Mouse (Mus musculus): Measurements from ENCODE around the gene Klf13. TPM values are rescaled to one million over a fixed set of nuclear protein-coding genes. Genes with fewer than 3 reads are reported as not detected.

The Klf13 gene
- total RNA-seq, 2 experiments from 2014 or later, result 161 to 167 TPM

DNA sequence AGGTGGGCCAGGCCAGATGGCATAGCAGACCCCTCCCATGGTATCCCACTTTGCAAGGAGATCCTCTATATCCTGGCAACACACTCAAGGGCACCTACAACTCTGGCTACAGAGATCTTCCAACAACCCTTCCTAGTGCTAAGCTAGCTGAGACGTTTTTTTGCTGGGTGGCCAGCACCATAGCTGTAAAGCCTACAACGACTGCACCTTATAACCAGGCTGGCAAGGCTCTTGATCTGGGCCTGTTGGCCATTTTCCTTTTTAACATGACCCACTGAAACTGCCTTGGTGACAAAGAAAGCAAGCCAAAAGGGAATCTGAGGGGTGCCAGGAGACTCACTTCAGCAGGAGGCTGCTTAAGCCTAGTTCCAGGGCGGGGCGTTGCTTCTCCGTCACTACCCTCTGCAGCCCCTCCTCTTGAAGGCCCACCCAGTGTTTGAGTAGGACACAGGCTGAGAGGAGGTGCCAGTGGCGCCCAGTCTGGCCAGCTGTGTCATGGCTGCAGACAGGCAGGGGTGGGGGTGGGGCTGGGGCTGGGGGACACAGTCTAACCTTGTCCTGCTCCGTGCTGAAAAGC is 26.4 kb downstream of the Klf13 start:
- DNase-seq (ENCODE audit: low spot score in 2 of 2), result no peak
- intact Hi-C loops (cut with DNase I), result no loop called here

DNA sequence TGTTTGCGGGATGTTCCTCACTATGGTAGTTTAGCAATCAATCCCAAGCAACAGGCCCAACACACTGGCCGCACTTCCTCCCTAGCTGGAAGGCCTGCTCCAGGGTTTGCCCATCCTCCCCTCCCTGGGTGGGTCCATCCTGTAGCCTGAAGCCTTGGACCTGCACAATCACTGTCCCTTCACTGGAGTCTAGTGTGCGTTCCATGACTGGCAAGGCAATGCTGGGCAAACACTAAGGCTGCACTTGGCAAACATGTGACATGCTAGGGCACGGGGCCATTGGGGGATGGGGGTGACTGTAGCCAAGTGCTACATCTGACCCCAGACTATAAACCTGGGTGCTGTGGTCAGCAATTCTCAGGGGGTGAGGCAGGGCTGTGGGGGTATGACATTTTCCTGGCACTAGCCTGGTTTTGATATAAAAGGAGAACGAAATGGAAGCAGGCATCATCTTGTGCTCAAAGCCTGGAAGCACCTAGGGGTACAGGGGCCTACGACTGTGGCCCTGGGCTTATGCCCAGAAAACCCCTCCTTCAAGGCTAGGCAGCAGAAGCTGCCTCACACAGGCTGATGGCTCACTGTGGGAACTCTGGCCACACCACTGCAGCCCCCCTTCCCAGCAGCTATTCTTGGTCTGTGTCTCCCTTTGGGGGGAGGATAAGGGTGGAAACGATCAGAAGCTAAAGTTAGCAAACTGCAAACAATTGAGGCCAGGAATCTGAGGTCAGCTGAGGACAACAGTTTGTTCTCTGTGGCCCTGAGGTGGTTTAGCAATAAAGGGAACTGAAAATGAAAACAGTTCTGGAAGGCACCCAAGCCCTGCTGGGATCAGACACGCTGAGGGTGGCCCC is 27.1 kb downstream of the Klf13 start:
- intact Hi-C loops (cut with DNase I), result no loop called here
- DNase-seq (ENCODE audit: low spot score in 2 of 2), result peak; percentile 54 to 62

DNA sequence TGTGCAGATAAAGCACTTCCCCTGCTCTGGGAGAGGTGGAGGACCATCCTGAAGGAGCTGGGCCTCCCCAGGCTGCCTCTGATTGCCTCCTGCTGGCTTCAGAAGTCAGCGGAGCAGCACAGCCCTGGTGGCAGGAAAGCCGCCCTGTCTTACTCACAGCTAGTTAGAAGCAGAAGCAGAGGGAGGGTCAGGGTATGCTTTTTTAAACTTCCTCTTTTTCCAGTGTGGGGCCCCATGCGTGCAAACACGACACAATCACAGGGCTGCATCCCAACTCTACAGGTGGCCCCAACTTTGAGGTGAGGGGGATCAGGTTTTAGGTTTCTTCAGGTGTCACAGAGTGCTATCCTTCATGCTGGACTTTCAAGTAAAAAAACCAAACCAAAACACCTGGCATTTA is 27.8 kb downstream of the Klf13 start:
- intact Hi-C loops (cut with DNase I), result no loop called here
- DNase-seq (ENCODE audit: low spot score in 2 of 2), result no peak

DNA sequence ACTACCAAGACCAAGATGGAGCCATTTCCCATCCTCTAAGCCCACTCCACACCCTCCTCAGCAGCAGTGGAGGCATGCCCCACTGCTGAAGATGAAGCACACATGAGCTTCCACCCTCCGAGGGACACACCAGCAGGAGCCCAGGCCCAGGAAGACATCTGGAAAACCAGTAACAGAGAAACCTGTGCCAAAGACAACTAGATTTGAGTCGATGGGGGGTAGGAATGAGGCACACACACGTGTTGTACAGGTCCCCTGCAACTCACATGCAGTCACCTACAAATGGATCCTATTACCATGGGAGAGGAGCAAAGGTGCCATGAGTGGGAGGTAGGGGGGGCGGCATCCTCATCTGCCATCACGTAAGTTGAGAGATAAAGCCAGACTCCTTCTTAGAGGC is 28.5 kb downstream of the Klf13 start:
- intact Hi-C loops (cut with DNase I), result no loop called here
- DNase-seq (ENCODE audit: low spot score in 2 of 2), result no peak

DNA sequence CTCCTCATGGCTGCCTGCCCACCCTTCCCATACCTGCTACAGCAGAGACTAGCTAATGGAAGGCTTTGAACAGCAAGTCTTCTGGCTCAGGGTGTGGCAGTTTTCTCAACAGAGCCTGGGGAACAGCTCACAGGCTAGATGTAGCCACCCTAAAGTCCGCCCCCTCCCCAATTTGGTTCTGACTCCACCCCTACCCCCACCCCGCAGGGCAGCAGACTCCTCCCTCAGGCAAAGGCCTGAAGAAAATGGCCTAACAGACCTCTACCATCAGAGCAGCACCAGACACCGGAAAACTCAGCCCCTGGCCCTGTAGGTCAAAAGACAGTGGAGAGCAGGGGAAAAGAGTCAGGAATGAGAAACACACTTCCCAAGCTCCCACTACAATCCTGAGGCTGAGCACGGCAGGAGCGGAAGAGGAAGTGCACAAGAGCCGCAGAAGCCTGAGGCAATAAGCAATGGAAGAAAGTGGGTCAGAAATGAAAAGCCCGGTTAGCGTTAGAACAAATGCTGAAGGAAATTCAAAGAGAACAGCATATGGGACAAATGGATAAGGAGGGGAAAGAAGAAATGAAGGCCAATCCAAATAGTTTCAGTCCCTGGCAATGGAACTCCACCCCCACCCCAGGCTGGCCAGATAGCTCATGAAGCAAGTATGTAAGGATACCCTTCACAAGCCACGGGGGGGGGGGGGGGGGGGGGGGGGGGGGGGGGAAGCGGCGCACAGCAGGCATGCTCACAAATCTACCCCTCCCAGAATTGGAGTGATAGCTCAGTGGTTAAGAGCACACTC is 30.0 kb downstream of the Klf13 start:
- DNase-seq (ENCODE audit: low spot score in 2 of 2), result no peak
- intact Hi-C loops (cut with DNase I), result no loop called here

DNA sequence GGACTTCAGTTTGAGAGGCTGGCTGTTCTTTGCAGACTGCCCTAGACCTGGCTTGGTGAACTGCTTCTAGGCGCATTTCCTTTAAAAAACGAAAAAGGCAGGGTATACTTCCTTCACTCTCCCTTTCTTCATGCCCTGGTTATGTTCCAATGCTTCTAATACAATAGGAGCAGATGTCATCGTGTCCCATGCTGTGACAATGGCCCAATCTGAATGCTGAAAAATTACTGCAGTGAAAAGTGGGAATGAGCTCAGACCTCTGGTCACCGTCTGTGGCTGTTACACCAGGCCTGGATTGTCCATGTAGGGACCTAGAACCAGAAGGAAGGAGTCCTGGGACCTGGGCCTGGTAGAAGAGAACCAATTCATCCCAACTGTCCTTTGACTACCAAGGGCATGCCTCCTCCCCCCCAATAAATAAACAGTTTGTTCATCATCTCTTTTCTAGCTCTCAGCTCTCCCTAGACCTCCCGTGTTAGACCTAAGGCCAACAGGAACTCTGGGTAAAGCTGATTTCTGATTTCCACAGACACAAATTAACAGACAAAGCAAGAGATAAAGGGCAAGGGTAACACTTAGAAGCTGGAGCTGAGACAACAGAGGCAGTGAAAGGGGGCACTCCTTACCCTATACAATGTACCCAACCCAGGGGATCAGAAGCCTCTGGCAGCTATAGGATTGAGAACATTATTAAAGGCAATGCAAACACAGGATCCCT is 30.8 kb downstream of the Klf13 start:
- intact Hi-C loops (cut with DNase I), result no loop called here
- DNase-seq (ENCODE audit: low spot score in 2 of 2), result no peak

DNA sequence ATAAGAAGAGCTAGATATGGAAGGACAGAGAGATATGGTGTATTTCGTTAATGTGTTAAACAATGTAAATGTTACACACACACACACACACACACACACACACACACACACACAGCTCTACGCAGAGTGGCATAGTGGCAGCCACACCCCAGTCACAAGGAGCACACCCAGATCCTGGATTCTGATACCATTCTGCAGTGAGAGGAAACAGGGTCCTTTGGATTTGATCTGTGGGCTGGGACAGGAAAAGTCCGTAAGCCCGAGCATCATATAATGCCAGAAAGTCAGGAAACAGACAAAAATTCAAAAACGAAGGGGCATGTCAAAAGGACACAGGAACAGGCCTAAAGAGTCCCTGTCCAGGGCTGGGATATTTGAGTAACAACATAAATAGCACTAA is 33.1 kb downstream of the Klf13 start:
- no peak for DNase-seq (ENCODE audit: low spot score in 2 of 2)
- intact Hi-C loops (cut with DNase I), result no loop called here

DNA sequence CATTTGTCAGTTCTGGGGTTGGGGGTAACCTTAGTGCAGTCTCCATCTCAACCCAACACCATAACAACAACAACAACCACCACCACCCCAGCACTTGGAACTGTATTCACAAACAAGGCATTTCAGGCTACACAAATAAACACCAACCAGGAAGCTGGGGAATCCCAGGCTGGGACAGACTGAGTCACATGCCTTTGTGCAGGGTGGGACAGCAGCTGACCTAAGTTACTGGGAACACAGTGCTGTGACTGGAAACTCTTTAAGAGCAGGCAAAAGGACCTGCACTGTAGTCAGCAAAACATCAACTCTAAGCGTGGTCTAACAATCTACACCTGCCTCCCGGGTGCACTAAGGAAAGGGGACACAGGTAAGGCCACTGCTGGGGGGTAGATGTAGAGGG is 33.5 kb downstream of the Klf13 start:
- no peak for DNase-seq (ENCODE audit: low spot score in 2 of 2)
- intact Hi-C loops (cut with DNase I), result no loop called here

DNA sequence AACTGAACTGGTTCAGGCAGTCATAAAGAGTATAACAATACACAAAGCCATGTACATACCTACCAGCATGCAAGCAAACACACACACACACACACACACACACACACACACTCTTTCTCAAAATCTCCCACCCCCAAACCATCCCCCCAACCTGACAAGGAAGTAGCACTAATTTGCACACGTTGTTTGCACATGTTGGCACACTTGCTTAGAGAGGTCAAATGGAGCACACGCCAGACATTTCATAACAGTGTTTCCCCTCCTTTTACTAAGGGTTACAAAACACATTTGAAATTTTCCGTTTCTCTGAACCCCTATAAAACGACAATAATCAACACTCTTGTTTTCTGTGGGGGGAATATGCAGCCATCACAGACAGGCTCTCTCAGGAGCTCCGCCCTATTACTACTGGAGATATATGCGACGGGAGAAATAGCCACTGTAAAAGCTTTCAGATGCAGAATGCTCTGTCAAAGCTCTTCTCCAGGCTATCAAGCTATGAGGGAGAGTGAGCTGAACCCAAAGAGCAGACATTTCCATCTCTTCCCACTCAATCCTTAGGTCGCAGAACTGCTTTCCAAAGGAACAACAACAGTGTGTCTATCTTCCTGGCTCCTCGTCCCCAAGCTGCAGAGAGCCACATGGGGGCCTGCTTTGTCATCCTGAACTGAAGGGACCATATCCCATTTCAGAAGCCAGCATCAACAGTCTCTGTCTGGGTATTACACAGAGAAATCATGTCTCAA is 34.9 kb downstream of the Klf13 start:
- intact Hi-C loops (cut with DNase I), result no loop called here
- no peak for DNase-seq (ENCODE audit: low spot score in 2 of 2)

DNA sequence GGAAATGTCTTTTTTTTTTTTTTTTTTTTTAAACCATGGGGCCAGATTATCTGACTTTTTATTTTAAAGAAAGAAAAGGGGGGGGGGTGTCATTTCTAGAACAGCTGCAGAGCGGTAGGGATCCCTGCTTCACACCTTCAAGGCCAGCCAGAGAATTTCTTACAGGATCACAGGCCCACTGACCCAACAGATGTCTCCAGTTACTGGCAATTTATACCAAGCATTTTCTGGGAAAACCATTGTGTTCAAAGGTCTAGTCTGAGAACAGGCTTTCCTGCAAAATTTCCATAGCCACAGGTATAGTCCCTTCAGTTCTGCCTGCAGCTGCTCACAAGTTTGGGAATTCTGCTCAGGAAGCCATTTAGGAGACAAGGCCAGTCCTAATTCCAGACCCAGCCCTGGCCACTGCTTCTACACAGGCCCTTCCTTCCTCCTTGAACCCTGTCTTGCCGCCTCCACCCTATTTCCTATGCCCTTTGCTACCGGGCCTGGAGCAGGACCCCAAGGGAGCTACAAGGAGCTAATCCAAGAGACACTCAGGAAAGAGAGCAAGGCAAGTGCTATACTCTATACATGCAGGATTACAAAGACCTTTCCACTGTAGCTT is 36.0 kb downstream of the Klf13 start:
- no peak for DNase-seq (ENCODE audit: low spot score in 2 of 2)
- intact Hi-C loops (cut with DNase I), result no loop called here

DNA sequence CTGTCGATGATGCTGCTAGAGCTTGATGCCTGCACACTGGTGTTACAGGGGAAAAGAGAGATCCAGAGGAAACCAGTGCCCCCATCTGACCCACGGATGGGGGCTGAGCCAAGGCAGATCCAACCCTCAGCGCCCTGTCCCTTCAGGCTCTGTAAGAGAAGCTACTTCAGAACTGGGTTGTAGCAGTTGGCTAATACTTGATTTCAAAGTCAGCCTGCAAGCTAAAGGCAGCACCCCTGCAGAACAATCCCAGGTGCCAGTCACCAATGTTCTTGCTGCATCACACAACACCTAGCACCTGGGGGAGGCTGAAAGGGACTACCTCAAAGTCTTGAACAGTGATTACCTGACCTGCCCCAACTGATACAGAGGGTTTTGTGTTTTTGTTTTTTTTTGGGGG is 36.8 kb downstream of the Klf13 start:
- intact Hi-C loops (cut with DNase I), result no loop called here
- DNase-seq (ENCODE audit: low spot score in 2 of 2), result no peak

DNA sequence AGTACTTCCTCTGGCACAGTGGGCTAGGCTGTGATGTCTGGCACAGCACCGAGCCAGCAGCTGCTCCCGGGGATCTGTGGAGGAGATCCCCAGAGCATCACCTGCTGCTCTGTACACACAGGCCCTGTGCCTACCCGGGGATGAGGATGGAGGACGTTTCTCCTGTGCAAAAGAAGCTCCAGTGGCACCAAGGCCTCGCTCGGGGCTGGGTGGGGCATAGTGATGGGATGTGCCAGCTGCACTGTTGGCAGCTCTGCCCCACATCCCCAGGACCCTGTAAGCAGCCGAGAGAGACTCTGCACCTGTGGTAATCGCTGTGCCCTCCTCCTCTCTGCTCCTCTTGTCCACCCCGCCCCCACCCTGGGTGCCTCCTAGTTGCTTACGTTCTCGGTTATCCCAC is 37.4 kb downstream of the Klf13 start:
- intact Hi-C loops (cut with DNase I), result no loop called here
- DNase-seq (ENCODE audit: low spot score in 2 of 2), result peak; percentile 46 to 66

DNA sequence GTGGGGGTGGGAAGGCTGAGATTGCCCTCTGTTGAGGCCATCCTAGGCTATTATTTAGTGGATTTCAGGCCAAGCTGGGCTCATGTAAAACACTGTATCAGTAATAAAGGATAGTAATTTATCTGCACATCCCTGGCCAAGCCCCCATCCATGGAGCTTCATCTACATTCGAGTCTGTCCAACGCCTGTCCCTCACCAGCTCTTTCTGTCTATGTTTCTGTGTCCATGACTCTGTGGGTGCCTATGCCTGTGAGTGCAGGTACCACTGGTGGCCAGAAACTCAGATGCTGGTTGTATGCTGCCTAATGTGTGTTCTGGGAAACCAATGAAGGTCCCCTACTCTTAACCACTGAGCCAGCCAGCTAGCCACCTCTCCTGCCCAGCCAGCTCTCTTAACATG is 38.3 kb downstream of the Klf13 start:
- DNase-seq (ENCODE audit: low spot score in 2 of 2), result no peak
- intact Hi-C loops (cut with DNase I), result no loop called here

DNA sequence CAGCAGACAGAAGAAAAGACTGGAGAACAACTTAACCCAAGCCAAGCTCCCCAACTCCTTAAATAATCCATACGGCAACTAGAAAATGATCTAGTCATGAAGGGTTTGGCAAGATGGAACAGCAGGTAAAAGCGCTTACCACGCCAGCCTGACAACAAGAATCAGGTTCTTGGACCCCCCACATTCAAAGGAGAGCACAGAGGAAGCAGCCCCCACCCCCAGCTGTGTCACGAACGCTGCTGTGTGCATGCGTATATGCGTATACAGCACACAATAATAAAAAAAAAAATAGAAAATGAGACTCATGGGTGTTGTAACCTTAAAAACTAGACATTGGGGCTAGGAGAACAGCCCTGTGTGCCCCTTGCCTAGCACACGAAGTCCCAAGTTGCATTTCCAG is 38.8 kb downstream of the Klf13 start:
- intact Hi-C loops (cut with DNase I), result no loop called here
- DNase-seq (ENCODE audit: low spot score in 2 of 2), result no peak

DNA sequence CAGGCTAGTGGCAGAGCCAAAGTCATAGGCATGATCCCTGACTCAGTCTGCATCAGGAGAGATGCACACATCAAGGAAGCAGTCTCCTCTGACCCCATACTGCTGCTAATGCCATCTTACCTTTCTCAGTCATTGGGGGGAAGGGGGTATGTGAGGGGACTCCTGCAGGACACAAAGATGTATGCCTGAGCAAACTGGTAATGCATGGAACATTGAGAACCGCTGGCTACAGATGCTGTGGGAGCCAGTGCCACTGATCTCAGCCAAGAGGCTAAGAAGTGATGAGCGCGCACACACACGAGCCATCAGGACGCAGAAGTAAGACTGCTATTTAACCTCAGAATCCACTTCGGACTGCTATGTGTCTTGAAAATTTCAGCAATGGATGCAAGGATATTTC is 40.5 kb downstream of the Klf13 start:
- DNase-seq (ENCODE audit: low spot score in 2 of 2), result no peak
- intact Hi-C loops (cut with DNase I), result no loop called here

DNA sequence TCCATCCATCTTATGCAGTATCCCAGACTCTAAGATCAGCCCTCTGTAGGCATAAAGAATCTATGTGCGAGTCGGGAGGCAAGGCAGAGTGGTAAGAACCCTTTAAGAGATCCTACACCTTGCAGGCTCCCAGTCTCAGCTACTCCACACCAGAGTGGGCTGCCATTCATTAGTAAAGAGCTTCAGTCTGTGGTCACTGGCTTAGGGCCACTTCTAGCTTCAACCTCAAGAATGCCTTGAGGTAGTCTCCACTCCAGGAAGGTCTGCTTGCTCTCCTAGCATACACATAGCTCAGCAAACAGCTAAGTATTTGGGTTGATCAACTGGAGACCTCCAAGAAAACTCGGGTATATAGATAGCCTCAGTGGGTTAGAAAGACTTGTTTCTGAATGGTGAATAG is 41.1 kb downstream of the Klf13 start:
- DNase-seq (ENCODE audit: low spot score in 2 of 2), result no peak
- intact Hi-C loops (cut with DNase I), result loop anchor here (1.0 kb wide), 3 partner anchors 28 to 142 kb away; no protein-coding TSS in a partner anchor

DNA sequence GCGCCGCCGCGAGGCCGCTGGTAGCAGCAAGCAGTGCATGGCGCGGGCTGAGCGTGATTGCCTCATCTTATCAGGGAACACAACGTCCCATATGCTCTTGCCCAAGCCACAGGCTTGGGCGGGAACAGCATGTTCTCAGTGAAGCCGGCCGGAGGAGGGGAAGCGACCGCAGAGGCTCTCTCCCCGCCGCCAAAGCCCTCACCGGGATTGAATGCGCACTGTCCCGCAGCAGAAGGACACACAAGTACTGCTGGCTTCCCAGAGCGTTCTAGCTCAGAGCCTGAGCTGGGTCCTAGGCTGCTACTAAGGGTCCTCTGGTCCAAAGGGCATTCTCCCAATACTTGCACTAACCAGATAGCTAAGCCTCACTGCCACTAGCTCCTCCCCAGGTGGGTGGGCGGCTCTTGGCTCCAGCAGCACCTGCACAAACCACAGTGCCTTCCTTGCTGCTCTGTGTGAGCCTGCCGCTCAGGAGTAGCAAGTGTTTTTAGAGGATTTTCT is 41.7 kb downstream of the Klf13 start:
- DNase-seq (ENCODE audit: low spot score in 2 of 2), result peak; percentile 94 to 95
- intact Hi-C loops (cut with DNase I), result loop anchor here (1.0 kb wide), 3 partner anchors 28 to 142 kb away; no protein-coding TSS in a partner anchor

DNA sequence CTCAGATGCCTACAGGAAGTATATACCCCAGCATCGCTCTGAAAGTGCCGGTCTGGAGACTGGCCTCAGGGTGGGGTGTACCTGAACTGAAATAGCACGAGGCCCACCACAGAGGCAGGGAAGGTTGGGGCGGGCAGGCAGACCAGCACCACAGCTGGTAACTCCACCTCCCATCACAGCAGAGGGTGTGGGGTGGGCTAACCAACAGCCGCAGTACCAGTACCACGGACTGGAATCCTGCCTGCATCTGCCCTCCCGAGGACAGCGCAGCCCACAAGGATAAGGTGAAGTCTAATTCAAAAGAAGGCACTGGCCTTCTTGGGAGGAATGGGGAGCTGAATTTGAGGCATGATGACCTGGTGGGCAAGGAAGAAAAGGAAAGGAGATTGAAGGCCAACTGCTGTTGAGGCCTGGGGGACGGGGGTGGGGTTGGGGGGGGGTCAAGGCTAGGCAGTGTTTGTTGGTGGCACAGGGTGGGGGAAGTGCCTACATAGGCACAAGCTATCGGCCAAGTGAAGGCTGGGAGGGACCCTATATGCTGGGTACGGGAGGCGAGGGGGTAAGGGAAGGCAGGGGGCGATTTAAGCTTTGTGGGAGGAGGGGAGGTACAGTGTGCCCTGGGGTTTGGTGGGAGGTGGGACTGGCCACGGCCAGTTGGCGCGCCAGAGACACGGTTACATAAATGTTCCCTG is 42.3 kb downstream of the Klf13 start:
- intact Hi-C loops (cut with DNase I), result no loop called here
- no peak for DNase-seq (ENCODE audit: low spot score in 2 of 2)

Data from left cerebral cortex, postnatal 25 days (tissue).